Mouse (Mus musculus) heart, postnatal 0 days (tissue): ENCODE measurements around the gene Irx5.

Source experiments
- CTCF ChIP-seq: IDR thresholded peaks from 2 replicates; pipeline ENCODE4 v1.5.1; 2016; ENCODE audit warnings: antibody characterized with exemption, control low read depth, low read depth
- EP300 ChIP-seq: IDR thresholded peaks from 2 replicates; pipeline ENCODE4 v1.6.1; 2016; ENCODE audit warnings: antibody characterized with exemption, low read depth

DNA sequence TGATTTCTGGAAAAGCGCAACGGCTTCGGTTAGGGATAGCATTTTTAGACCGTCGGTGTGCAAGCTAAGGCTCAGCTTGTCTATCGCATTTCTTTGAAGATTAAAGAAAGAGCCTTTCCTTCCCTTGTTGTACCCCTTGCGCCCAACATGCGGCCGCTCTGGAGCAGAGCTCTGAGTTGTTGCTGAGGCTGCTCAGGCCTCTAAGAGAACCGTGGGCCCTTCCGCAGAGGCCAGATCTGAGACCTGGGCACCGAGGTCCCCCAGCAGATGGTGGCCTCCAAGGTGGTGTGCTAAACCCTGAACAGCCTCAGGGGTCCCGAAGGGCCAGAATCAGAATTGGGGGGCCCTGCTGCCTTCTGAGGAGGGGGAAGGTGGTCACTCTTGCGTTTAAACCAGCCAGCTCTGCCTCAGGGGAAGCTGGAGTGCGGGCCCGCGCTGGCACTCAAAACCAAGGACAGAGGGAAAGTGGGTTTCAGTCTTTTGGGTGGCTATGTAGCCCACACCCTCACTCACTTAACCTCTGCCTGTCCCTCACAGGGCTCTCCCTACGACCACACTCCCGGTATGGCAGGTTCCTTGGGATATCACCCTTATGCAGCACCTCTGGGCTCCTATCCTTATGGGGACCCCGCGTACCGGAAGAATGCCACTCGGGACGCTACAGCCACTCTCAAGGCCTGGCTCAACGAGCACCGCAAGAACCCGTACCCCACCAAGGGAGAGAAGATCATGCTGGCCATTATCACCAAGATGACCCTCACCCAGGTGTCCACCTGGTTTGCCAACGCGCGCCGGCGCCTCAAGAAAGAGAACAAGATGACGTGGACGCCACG is 1.8 kb downstream of the Irx5 start:
- TF ChIP-seq CTCF, result no peak
- TF ChIP-seq EP300, result no peak
